Mouse (Mus musculus) kidney, embryonic 14.5 days (tissue): Measurements from ENCODE around the gene Ttc13. TPM values are rescaled to one million over a fixed set of nuclear protein-coding genes. Genes with fewer than 3 reads are reported as not detected.

Source experiments
- ATAC-seq: fragments of 200-750 bp; cut with Nextera tagmentation; 2 replicates; pipeline ENCODE4 v1.8.0; 2017; ENCODE audit warnings: moderate number of reproducible peaks, mild to moderate bottlenecking, moderate TSS enrichment, moderate library complexity; ENCODE audit not compliant: low FRiP score, low TSS enrichment
- H3K27ac ChIP-seq: fragments of 300-500 bp; sonication (generic); 2 replicates; pipeline ENCODE4 v1.5.1; 2014; ENCODE audit warnings: low read depth, mild to moderate bottlenecking, low read length, moderate library complexity, mixed read lengths
- H3K27me3 ChIP-seq: fragments of 300-500 bp; sonication (generic); 2 replicates; pipeline ENCODE4 v1.6.1; 2014; ENCODE audit warnings: mild to moderate bottlenecking, low read length; ENCODE audit not compliant: control insufficient read depth, insufficient read depth
- H3K36me3 ChIP-seq: fragments of 300-500 bp; sonication (generic); 2 replicates; pipeline ENCODE4 v1.6.1; 2014; ENCODE audit warnings: low read length, mixed read lengths; ENCODE audit not compliant: control insufficient read depth, insufficient read depth
- H3K4me1 ChIP-seq: fragments of 300-500 bp; sonication (generic); 2 replicates; pipeline ENCODE4 v1.6.1; 2014; ENCODE audit warnings: low read length, mixed read lengths; ENCODE audit not compliant: control insufficient read depth, insufficient read depth
- H3K4me2 ChIP-seq: fragments of 300-500 bp; sonication (generic); replicated peaks from 2 replicates; pipeline ENCODE4 v1.6.1; 2014; ENCODE audit warnings: low read depth, mild to moderate bottlenecking, low read length
- H3K4me3 ChIP-seq: fragments of 300-500 bp; sonication (generic); 2 replicates; pipeline ENCODE4 v1.5.1; 2014; ENCODE audit warnings: mild to moderate bottlenecking, low read length
- H3K9ac ChIP-seq: fragments of 300-500 bp; sonication (generic); 2 replicates; pipeline ENCODE4 v1.6.1; 2014; ENCODE audit warnings: low read depth, mild to moderate bottlenecking, low read length, moderate library complexity
- H3K9me3 ChIP-seq: fragments of 300-500 bp; sonication (generic); 2 replicates; pipeline ENCODE4 v1.6.1; 2016; ENCODE audit warnings: low read length; ENCODE audit not compliant: control insufficient read depth
- WGBS: fragments of 180-500 bp; shearing (Covaris S2); extraction: QIAGEN DNeasy Blood & Tissue Kit; methylation state at CpG from one replicate; pipeline ENCODE4 v1.1.7; 2014; 5-methylcytosine and 5-hydroxymethylcytosine counted together
- polyA plus RNA-seq: library from polyadenylated mRNA; unstranded; fragments of >200 nt; fragmentation: Nextera tagmentation; extraction: Ambion mirVana; gene quantifications from 2 replicates; pipeline ENCODE4 v1.2.1, GENCODE M21; 2014

Gene Ttc13
- polyA plus RNA-seq, 1 experiment from 2014 or later: 57.1 TPM

- no peaks in the 10 kb centered on the region for H3K36me3 ChIP-seq
- no peaks in the 10 kb centered on the region for H3K9me3 ChIP-seq
- WGBS: 1% methylated on average over 33 of the region's 41 CpGs
- peaks cover 20% of the 10 kb centered on the region for H3K27me3 ChIP-seq
- H3K4me2 ChIP-seq: peak within 1 kb of the TSS; percentile 96
- H3K4me1 ChIP-seq: peaks cover 28% of the 10 kb centered on the region
- H3K9ac ChIP-seq: peak within 1 kb of the TSS; percentile 67
- ATAC-seq: peak; percentile 80
- H3K27ac ChIP-seq: no peak within 1 kb of the TSS
- H3K4me3 ChIP-seq: peak within 1 kb of the TSS; percentile 71
Observed at GRCm38 (mm10) chr8:124751709-124752173, 30.0 kb upstream of the Ttc13 start, which contains the start of gene Fam89a. Fam89a (minus strand) TSS chr8:124751832.

- no peak overlapping the region for H3K27ac ChIP-seq
- ATAC-seq: no peak; the same call in 1 of the 2 replicates
Observed at GRCm38 (mm10) chr8:124751191-124751590, 29.4 kb upstream of the Ttc13 start.

GRCm38 (mm10) chr8:124746661-124747060 is 24.9 kb upstream of the Ttc13 start:
- H3K9ac ChIP-seq: no peak overlapping the region
- H3K36me3 ChIP-seq: 0 out of 2 replicates have a peak, but pooled peaks cover under 1% of the 10 kb centered on the region
- H3K27me3 ChIP-seq: peaks cover 16% of the 10 kb centered on the region
- H3K4me3 ChIP-seq: no peak overlapping the region
- no peak overlapping the region for H3K27ac ChIP-seq
- WGBS: 70% methylated on average over 13 of the region's 13 CpGs
- no peak overlapping the region for H3K4me2 ChIP-seq
- no peak for ATAC-seq
- H3K9me3 ChIP-seq: no peaks in the 10 kb centered on the region
- H3K4me1 ChIP-seq: peaks cover 9% of the 10 kb centered on the region; the same call in 1 of the 2 replicates

More at GRCm38 (mm10) chr8:124751191-124751590, 29.4 kb upstream of the Ttc13 start:
- WGBS: under 1% methylated on average over 31 of the region's 31 CpGs
- peak overlapping the region; percentile 67 for H3K9ac ChIP-seq
- peak overlapping the region; percentile 96 for H3K4me2 ChIP-seq
- H3K4me3 ChIP-seq: peak overlapping the region; percentile 71
- no peaks in the 10 kb centered on the region for H3K36me3 ChIP-seq
- peaks cover 28% of the 10 kb centered on the region for H3K4me1 ChIP-seq
- H3K9me3 ChIP-seq: no peaks in the 10 kb centered on the region
- H3K27me3 ChIP-seq: peaks cover 20% of the 10 kb centered on the region

- Histone ChIP-seq H3K27me3 (no peaks in the 10 kb centered on the region), H3K9me3 (no peaks in the 10 kb centered on the region), H3K4me1 (no peaks in the 10 kb centered on the region), H3K4me2 (no peak overlapping the region), H3K27ac (no peak overlapping the region), H3K36me3 (peaks cover 29% of the 10 kb centered on the region), H3K4me3 (no peak overlapping the region), H3K9ac (no peak overlapping the region)
- ATAC-seq: no peak
- WGBS: 81% methylated on average over 1 of the region's 1 CpGs
Observed at GRCm38 (mm10) chr8:124739268-124739667, 17.5 kb upstream of the Ttc13 start.

- H3K4me3 ChIP-seq: no peak overlapping the region
- no peak overlapping the region for H3K27ac ChIP-seq
- 57% methylated on average over 3 of the region's 3 CpGs for WGBS
- H3K27me3 ChIP-seq: no peaks in the 10 kb centered on the region
- no peak for ATAC-seq
- H3K4me2 ChIP-seq: no peak overlapping the region
- no peaks in the 10 kb centered on the region for H3K9me3 ChIP-seq
- H3K9ac ChIP-seq: no peak overlapping the region
- H3K36me3 ChIP-seq: peaks cover 54% of the 10 kb centered on the region
- H3K4me1 ChIP-seq: no peaks in the 10 kb centered on the region
Observed at GRCm38 (mm10) chr8:124735371-124735911, 13.7 kb upstream of the Ttc13 start.

- Histone ChIP-seq H3K36me3 (peaks cover 72% of the 10 kb centered on the region), H3K4me3 (no peak overlapping the region), H3K4me1 (no peaks in the 10 kb centered on the region), H3K27me3 (no peaks in the 10 kb centered on the region), H3K9ac (no peak overlapping the region), H3K27ac (no peak overlapping the region), H3K9me3 (no peaks in the 10 kb centered on the region), H3K4me2 (no peak overlapping the region)
- 92% methylated on average over 8 of the region's 8 CpGs for WGBS
- ATAC-seq: no peak
Observed at GRCm38 (mm10) chr8:124732828-124733227, 11.0 kb upstream of the Ttc13 start.

- Histone ChIP-seq H3K4me1 (peaks cover 21% of the 10 kb centered on the region), H3K27ac (no peak overlapping the region), H3K9ac (no peak overlapping the region), H3K4me3 (no peak overlapping the region), H3K4me2 (no peak overlapping the region), H3K9me3 (no peaks in the 10 kb centered on the region), H3K27me3 (no peaks in the 10 kb centered on the region), H3K36me3 (peaks cover 37% of the 10 kb centered on the region)
- no peak for ATAC-seq
- 98% methylated on average over 7 of the region's 7 CpGs for WGBS
Observed at GRCm38 (mm10) chr8:124724301-124724700, 2.5 kb upstream of the Ttc13 start.

- H3K9me3 ChIP-seq: no peaks in the 10 kb centered on the region
- H3K27me3 ChIP-seq: no peaks in the 10 kb centered on the region
- peak; percentile 59; the same call in 1 of the 2 replicates for ATAC-seq
- 3% methylated on average over 30 of the region's 31 CpGs for WGBS
- peak overlapping the region; percentile 86 for H3K9ac ChIP-seq
- peak overlapping the region; percentile 42; the same call in 1 of the 2 replicates for H3K27ac ChIP-seq
- H3K4me2 ChIP-seq: peak overlapping the region; percentile 85
- H3K4me1 ChIP-seq: peaks cover 21% of the 10 kb centered on the region
- peaks cover 8% of the 10 kb centered on the region; the same call in 1 of the 2 replicates for H3K36me3 ChIP-seq
- peak overlapping the region; percentile 99 for H3K4me3 ChIP-seq
Observed at GRCm38 (mm10) chr8:124720938-124721861, 583 bp downstream of the Ttc13 start.
